Mouse (Mus musculus) yolk sac, embryonic 10.5 days (tissue): ENCODE results near the gene Vmn1r174.
"Not testable (repeated sequence)": the region's sequence is repeated elsewhere in the genome, so short reads cannot be mapped to it uniquely, and the experiment has no call there.

Experiments
- DNase-seq: peaks from one replicate; pipeline ENCODE4 v3.0.0-alpha.2; 2017; ENCODE audit warnings: low spot score

The Vmn1r174 gene

GRCm38 (mm10) chr7:23751970-23752369 is at the start of gene Vmn1r174:
Gene Vmn1r174, plus strand, starts transcription at chr7:23752270.
- not testable (repeated sequence) for DNase-seq

- no peak for DNase-seq
Measured at GRCm38 (mm10) chr7:23784526-23784925, 32.5 kb downstream of the Vmn1r174 start.

GRCm38 (mm10) chr7:23810543-23810942 is 58.5 kb downstream of the Vmn1r174 start, which contains the start of gene Vmn1r175:
Gene Vmn1r175, minus strand, starts transcription at chr7:23810643.
- not testable (repeated sequence) for DNase-seq
